Mouse (Mus musculus) G1E (cell line): ENCODE data around the gene Atoh8.

Source experiments
- CTCF ChIP-seq: IDR thresholded peaks from 2 replicates; pipeline ENCODE4 v1.5.1; 2012; ENCODE audit warnings: low read depth, low read length, inconsistent platforms, mixed read lengths
- GATA1 ChIP-seq: IDR thresholded peaks from 2 replicates; pipeline ENCODE4 v1.6.1; 2012; ENCODE audit warnings: borderline replicate concordance, low read length, inconsistent platforms, mixed read lengths
- TAL1 ChIP-seq: conservative IDR thresholded peaks from 2 replicates; pipeline ENCODE4 v1.6.1; 2012; ENCODE audit warnings: low read depth, low read length, inconsistent platforms, mixed read lengths

- TF ChIP-seq CTCF (no peak), GATA1 (no peak), TAL1 (no peak)
These were observed 15.8 kb downstream of the Atoh8 start for GRCm38 (mm10) chr6:72219549-72219948.
